Mouse (Mus musculus): ENCODE data around the gene Tgfbr3l. TPM values are rescaled to one million over a fixed set of nuclear protein-coding genes. Genes with fewer than 3 reads are reported as not detected.

Tgfbr3l gene
- polyA plus RNA-seq, 1 experiment from 2014 or later, result 4.6 TPM

GRCm38 (mm10) chr8:4259805-4260170 lies 11.8 kb downstream of the Tgfbr3l start:
- in situ Hi-C loops (cut with MboI; ENCODE audit: low pct_unique_long_range_greater_than_20kb), result no loop called here
- TF ChIP-seq CTCF (IDR thresholded peaks at IDR 0.05), result no peak
- no peaks in the 10 kb centered on the region for H3K27me3 ChIP-seq
- POLR2A ChIA-PET, result no interaction called here
- CTCF ChIA-PET, result interaction anchor here (1.8 to 4.1 kb wide), 3 partner anchors 13 to 62 kb away, joined by 4 to 17 read pairs (median 9); no protein-coding TSS in a partner anchor
- no peak for ATAC-seq
- DNase-seq (ENCODE audit: low read depth, low spot score), result no peak

DNA sequence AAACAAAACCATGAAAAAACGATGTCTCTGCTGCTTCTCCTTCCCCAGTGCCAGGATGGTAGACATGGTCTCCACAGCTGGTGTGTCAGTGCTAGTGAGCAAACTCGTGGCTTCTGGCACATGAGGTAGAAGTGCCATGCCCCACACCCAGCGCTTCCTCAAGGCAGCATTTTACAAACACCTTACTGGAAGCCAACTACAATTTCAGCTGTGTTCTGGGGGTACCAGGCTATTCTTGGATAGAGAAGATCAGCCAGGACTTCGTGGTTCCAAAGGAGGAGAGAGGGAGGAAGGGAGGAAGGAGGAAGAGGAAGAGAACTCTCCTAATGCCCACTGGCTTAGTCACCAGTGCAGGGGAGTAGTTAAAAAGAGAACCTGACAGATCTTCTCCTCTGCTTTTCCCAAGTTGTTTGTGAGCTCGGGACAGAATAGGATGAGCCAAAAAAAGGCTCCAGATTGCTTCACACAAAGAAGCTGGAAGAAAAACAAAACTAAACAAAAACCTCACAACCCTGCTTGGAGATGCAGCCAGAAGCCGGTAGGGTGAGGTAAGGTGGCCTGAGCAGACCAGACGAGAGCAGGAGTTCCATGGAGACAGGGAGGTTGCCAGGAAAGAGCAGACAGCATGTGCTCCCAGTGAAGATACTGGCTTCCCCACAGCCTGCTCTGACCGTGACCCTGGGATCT lies 15.2 kb downstream of the Tgfbr3l start:
- CTCF ChIA-PET, result interaction anchor here (0.8 to 2.4 kb wide), 2 partner anchors 11 to 13 kb away, joined by 3 to 10 read pairs; partner anchors contain the start of gene Snapc2
- POLR2A ChIA-PET, result interaction anchor here (0.6 kb wide), 1 partner anchor 12 kb away, joined by 3 read pairs; no protein-coding TSS in a partner anchor
- DNase-seq (ENCODE audit: low read depth, low spot score) (no peak), ATAC-seq (no peak)
- H3K27me3 ChIP-seq, result no peaks in the 10 kb centered on the region
- TF ChIP-seq CTCF (IDR thresholded peaks at IDR 0.05), result no peak
- in situ Hi-C loops (cut with MboI; ENCODE audit: low pct_unique_long_range_greater_than_20kb), result no loop called here

- DNase-seq (ENCODE audit: low read depth, low spot score), result no peak
- no peak for TF ChIP-seq CTCF (IDR thresholded peaks at IDR 0.05)
- no peaks in the 10 kb centered on the region for H3K27me3 ChIP-seq
- ATAC-seq, result no peak
- CTCF ChIA-PET, result interaction anchor here (0.7 to 1.5 kb wide), 4 partner anchors 11 to 100 kb away, joined by 3 to 5 read pairs (median 4); no protein-coding TSS in a partner anchor
- POLR2A ChIA-PET, result no interaction called here
- in situ Hi-C loops (cut with MboI; ENCODE audit: low pct_unique_long_range_greater_than_20kb), result no loop called here
These were observed 17.3 kb downstream of the Tgfbr3l start for GRCm38 (mm10) chr8:4265160-4265914.

DNA sequence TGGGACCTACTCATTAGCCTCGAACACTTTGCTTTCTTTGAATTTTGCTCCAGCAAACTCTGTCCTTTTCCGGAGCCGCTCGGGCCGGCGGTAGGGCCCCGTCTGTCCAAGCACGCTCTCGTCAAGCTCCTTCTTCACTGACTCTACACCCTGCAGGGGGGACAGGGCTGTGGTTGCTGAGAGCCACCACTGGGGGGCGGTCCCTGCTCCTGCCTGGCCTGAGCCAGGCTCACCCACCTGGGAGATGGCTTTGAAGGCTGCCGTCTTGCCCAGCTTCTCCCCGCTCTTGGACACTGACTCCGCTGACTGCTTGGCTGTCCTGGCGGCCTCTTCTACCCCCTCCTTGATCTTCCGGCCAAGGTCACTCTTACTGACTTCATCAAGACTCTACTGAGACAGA lies 19.6 kb downstream of the Tgfbr3l start:
- in situ Hi-C loops (cut with MboI; ENCODE audit: low pct_unique_long_range_greater_than_20kb), result no loop called here
- no peak for TF ChIP-seq CTCF (IDR thresholded peaks at IDR 0.05)
- DNase-seq (ENCODE audit: low read depth, low spot score), result no peak
- ATAC-seq, result no peak
- ChIA-PET POLR2A (no interaction called here), CTCF (interaction anchor here (1.2 kb wide), 1 partner anchor 55 kb away, joined by 3 read pairs; no protein-coding TSS in a partner anchor)
- no peaks in the 10 kb centered on the region for H3K27me3 ChIP-seq

DNA sequence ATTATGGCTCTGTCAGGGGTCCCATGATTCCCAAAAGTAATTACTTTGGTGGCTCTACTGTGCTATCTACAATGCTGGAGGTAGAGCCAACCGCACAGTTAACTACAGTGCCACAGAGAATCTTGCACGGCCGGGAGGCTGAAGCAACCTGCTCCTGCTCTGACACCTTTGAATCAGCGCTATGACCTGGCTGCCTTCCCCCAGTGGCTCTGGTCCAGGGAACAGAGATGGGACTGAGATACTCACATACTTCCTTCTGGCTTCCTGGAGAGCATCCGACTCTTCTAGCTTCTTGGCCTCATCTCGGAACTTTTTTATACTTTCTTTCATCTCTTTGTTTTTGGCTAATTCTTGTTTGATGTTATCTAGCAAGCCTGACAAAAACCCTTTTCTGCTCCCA lies 21.6 kb downstream of the Tgfbr3l start:
- TF ChIP-seq CTCF (IDR thresholded peaks at IDR 0.05), result no peak

GRCm38 (mm10) chr8:4275275-4276110 lies 27.5 kb downstream of the Tgfbr3l start, which contains the start of gene Timm44:
Gene Timm44, minus strand, starts transcription at chr8:4275913.
- POLR2A ChIA-PET, result interaction anchor here (0.6 to 1.4 kb wide), 3 partner anchors 11 to 18 kb away, joined by 3 read pairs; no protein-coding TSS in a partner anchor
- no peak for TF ChIP-seq CTCF (IDR thresholded peaks at IDR 0.05)
- ATAC-seq, result peak; percentile 92
- no peaks in the 10 kb centered on the region for H3K27me3 ChIP-seq
- DNase-seq (ENCODE audit: low read depth, low spot score), result peak; percentile 65
- in situ Hi-C loops (cut with MboI; ENCODE audit: low pct_unique_long_range_greater_than_20kb), result loop anchor here (5.0 kb wide), 1 partner anchor 47 kb away; no protein-coding TSS in a partner anchor
- CTCF ChIA-PET, result interaction anchor here (0.8 to 2.0 kb wide), 5 partner anchors 16 to 47 kb away, joined by 3 to 6 read pairs (median 6); no protein-coding TSS in a partner anchor

More for the DNA sequence above, 21.6 kb downstream of the Tgfbr3l start:
- DNase-seq (ENCODE audit: low read depth, low spot score), result no peak
- ATAC-seq, result no peak
- no peaks in the 10 kb centered on the region for H3K27me3 ChIP-seq
- in situ Hi-C loops (cut with MboI; ENCODE audit: low pct_unique_long_range_greater_than_20kb), result no loop called here
- ChIA-PET POLR2A (no interaction called here), CTCF (no interaction called here)

GRCm38 (mm10) chr8:4276111-4276465 lies 28.1 kb downstream of the Tgfbr3l start:
- in situ Hi-C loops (cut with MboI; ENCODE audit: low pct_unique_long_range_greater_than_20kb), result loop anchor here (5.0 kb wide), 1 partner anchor 46 kb away; no protein-coding TSS in a partner anchor
- CTCF ChIA-PET, result interaction anchor here (1.1 to 1.5 kb wide), 2 partner anchors 25 to 46 kb away, joined by 4 to 6 read pairs; no protein-coding TSS in a partner anchor
- POLR2A ChIA-PET, result interaction anchor here (0.7 to 1.4 kb wide), 2 partner anchors 10 to 18 kb away, joined by 3 read pairs; no protein-coding TSS in a partner anchor
- no peak for TF ChIP-seq CTCF (IDR thresholded peaks at IDR 0.05)
- peak; percentile 36 for ATAC-seq
- no peak for DNase-seq (ENCODE audit: low read depth, low spot score)
- no peaks in the 10 kb centered on the region for H3K27me3 ChIP-seq

DNA sequence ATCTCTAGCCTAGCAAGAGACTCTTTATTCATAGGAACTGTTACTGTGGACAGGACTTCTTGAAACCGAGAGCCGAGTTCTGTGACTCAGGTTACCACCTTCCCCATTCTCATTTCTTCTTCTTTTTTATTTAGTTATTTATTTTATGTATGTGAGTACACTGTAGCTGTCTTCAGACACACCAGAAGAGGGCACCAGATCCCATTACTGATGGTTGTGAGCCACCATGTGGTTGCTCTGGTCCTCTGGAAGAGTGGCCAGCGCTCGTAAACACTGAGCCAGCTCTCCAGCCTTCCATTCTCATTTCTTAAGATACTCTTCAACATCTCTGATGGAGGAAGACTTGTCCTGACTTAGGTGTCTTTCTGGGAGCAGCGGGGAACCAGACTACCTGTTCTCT lies 44.7 kb downstream of the Tgfbr3l start:
- POLR2A ChIA-PET, result no interaction called here
- in situ Hi-C loops (cut with MboI; ENCODE audit: low pct_unique_long_range_greater_than_20kb), result no loop called here
- CTCF ChIA-PET, result interaction anchor here (0.7 to 1.5 kb wide), 4 partner anchors 11 to 35 kb away, joined by 3 to 6 read pairs (median 3); no protein-coding TSS in a partner anchor
- DNase-seq (ENCODE audit: low read depth, low spot score) (no peak), ATAC-seq (no peak)
- TF ChIP-seq CTCF (IDR thresholded peaks at IDR 0.05), result peak; percentile 57
- H3K27me3 ChIP-seq, result no peaks in the 10 kb centered on the region

GRCm38 (mm10) chr8:4297822-4298221 lies 49.8 kb downstream of the Tgfbr3l start:
- no peak for DNase-seq (ENCODE audit: low read depth, low spot score)
- POLR2A ChIA-PET, result no interaction called here
- in situ Hi-C loops (cut with MboI; ENCODE audit: low pct_unique_long_range_greater_than_20kb), result no loop called here
- no peaks in the 10 kb centered on the region for H3K27me3 ChIP-seq
- no peak for TF ChIP-seq CTCF (IDR thresholded peaks at IDR 0.05)
- ATAC-seq, result no peak
- CTCF ChIA-PET, result no interaction called here

Other genes starting within 250 kb of the Tgfbr3l start
- not detected for gene Cd209f, start 142.4 kb upstream of the Tgfbr3l start, polyA plus RNA-seq (2021)
- gene Cd209g, start 114.1 kb upstream of the Tgfbr3l start, polyA plus RNA-seq (2021), result not detected
- gene Evi5l, start 81.6 kb upstream of the Tgfbr3l start, polyA plus RNA-seq (2021), result 27.6 TPM
- 0.12 TPM for gene Prr36, start 30.8 kb upstream of the Tgfbr3l start, polyA plus RNA-seq (2021)
- 2.4 TPM for gene Lrrc8e, start 21.4 kb upstream of the Tgfbr3l start, polyA plus RNA-seq (2021)
- gene Map2k7, start 9.5 kb upstream of the Tgfbr3l start, polyA plus RNA-seq (2021), result 63.2 TPM
- gene Gm49320, start 9.3 kb upstream of the Tgfbr3l start, polyA plus RNA-seq (2021), result not detected
- 42.7 TPM for gene Snapc2, start 4.9 kb downstream of the Tgfbr3l start, polyA plus RNA-seq (2021)
- 81.0 TPM for gene Ctxn1, start 11.1 kb downstream of the Tgfbr3l start, polyA plus RNA-seq (2021)
- 86.6 TPM for gene Timm44, start 27.7 kb downstream of the Tgfbr3l start, polyA plus RNA-seq (2021)
- gene Ccl25, start 77.0 kb downstream of the Tgfbr3l start, polyA plus RNA-seq (2021), result 5.6 TPM
- gene Elavl1, start 77.2 kb downstream of the Tgfbr3l start, polyA plus RNA-seq (2021), result 66.1 TPM
- gene Cers4, start 244.8 kb downstream of the Tgfbr3l start, polyA plus RNA-seq (2021), result 21.1 TPM